Mouse (Mus musculus) heart, postnatal 36 days (tissue): ENCODE results near the gene Gjb3. TPM values are rescaled to one million over a fixed set of nuclear protein-coding genes. Genes with fewer than 3 reads are reported as not detected.
A peak's percentile ranks its signal among the peaks of the same experiment; 100 is the strongest.

ENCODE experiments used
- DNase-seq, 2 experiments: peaks; one replicate each; pipeline ENCODE4 v3.0.0; 2021 to 2022
- intact Hi-C: fragments of 180-260 bp; cut with DNase I; formaldehyde crosslinking; loops from one replicate; pipeline ENCODE4 v1.15.1; 2025
- total RNA-seq, 2 experiments: library from RNA; stranded (reverse); gene quantifications; 2 replicates each; pipeline ENCODE4 v1.2.3; 2021

Gjb3 gene
- total RNA-seq: under 1 TPM in 1 of 2 experiments, not detected in 1; 0.25 TPM

- intact Hi-C loops: no loop called here
- DNase-seq: no peak
Observed at GRCm38 (mm10) chr4:127330181-127331100, at the start of gene Gjb3. Gene Gjb3, minus strand, starts transcription at chr4:127330844.

- DNase-seq: no peak
- intact Hi-C loops: no loop called here
Observed at GRCm38 (mm10) chr4:127377344-127377743, 46.7 kb upstream of the Gjb3 start.

- intact Hi-C loops: no loop called here
- DNase-seq: no peak
Observed at GRCm38 (mm10) chr4:127375541-127376177, 45.0 kb upstream of the Gjb3 start.

GRCm38 (mm10) chr4:127374645-127375044 is 44.0 kb upstream of the Gjb3 start:
- DNase-seq: no peak
- intact Hi-C loops: no loop called here

GRCm38 (mm10) chr4:127373491-127373890 is 42.8 kb upstream of the Gjb3 start:
- no peak for DNase-seq
- intact Hi-C loops: no loop called here

- intact Hi-C loops: no loop called here
- peak in 1 of 2 experiments; percentile 13 for DNase-seq
Observed at GRCm38 (mm10) chr4:127371546-127371945, 40.9 kb upstream of the Gjb3 start.

GRCm38 (mm10) chr4:127370447-127370846 is 39.8 kb upstream of the Gjb3 start:
- DNase-seq: no peak
- intact Hi-C loops: no loop called here

- intact Hi-C loops: loop anchor here (1.0 to 10.0 kb wide), 3 partner anchors 66 to 1176 kb away; no protein-coding TSS in a partner anchor
- DNase-seq: peak; percentile 50 to 75
Observed at GRCm38 (mm10) chr4:127368379-127368973, 37.8 kb upstream of the Gjb3 start.

GRCm38 (mm10) chr4:127365834-127366233 is 35.2 kb upstream of the Gjb3 start:
- DNase-seq: no peak
- intact Hi-C loops: loop anchor here (10.0 kb wide), 1 partner anchor 1179 kb away; no protein-coding TSS in a partner anchor

GRCm38 (mm10) chr4:127365433-127365832 is 34.8 kb upstream of the Gjb3 start:
- intact Hi-C loops: loop anchor here (10.0 kb wide), 1 partner anchor 1179 kb away; no protein-coding TSS in a partner anchor

GRCm38 (mm10) chr4:127364431-127364830 is 33.8 kb upstream of the Gjb3 start:
- DNase-seq: no peak
- intact Hi-C loops: loop anchor here (10.0 kb wide), 1 partner anchor 1180 kb away; no protein-coding TSS in a partner anchor

More at GRCm38 (mm10) chr4:127365433-127365832, 34.8 kb upstream of the Gjb3 start:
- DNase-seq: no peak

- no peak for DNase-seq
- intact Hi-C loops: loop anchor here (10.0 kb wide), 1 partner anchor 1181 kb away; no protein-coding TSS in a partner anchor
Observed at GRCm38 (mm10) chr4:127363331-127363730, 32.7 kb upstream of the Gjb3 start.

- intact Hi-C loops: loop anchor here (10.0 kb wide), 1 partner anchor 1182 kb away; no protein-coding TSS in a partner anchor
Observed at GRCm38 (mm10) chr4:127362520-127362919, 31.9 kb upstream of the Gjb3 start.

GRCm38 (mm10) chr4:127358018-127358417 is 27.4 kb upstream of the Gjb3 start, which contains the start of gene Gjb5:
Gene Gjb5, minus strand, starts transcription at chr4:127358181.
- no peak for DNase-seq
- intact Hi-C loops: no loop called here

More at GRCm38 (mm10) chr4:127362520-127362919, 31.9 kb upstream of the Gjb3 start:
- DNase-seq: no peak

- DNase-seq: no peak
- intact Hi-C loops: no loop called here
Observed at GRCm38 (mm10) chr4:127354506-127355485, 24.2 kb upstream of the Gjb3 start.

GRCm38 (mm10) chr4:127353951-127354438 is 23.4 kb upstream of the Gjb3 start, which contains the start of gene Gjb4:
Gene Gjb4, minus strand, starts transcription at chr4:127354081.
- no peak for DNase-seq
- intact Hi-C loops: no loop called here

- intact Hi-C loops: no loop called here
- no peak for DNase-seq
Observed at GRCm38 (mm10) chr4:127352594-127352993, 21.9 kb upstream of the Gjb3 start.

- DNase-seq: no peak
- intact Hi-C loops: no loop called here
Observed at GRCm38 (mm10) chr4:127349560-127350300, 19.1 kb upstream of the Gjb3 start.
